Mouse (Mus musculus) small intestine, adult 2 months (tissue): ENCODE measurements around the gene Tgfbrap1.

ENCODE experiments used
- CTCF ChIP-seq: fragments of 200-500 bp; IDR thresholded peaks from 2 replicates; pipeline ENCODE4 v1.5.1; 2012; ENCODE audit warnings: low read depth, mild to moderate bottlenecking, control low read depth, inconsistent platforms, low read length, moderate library complexity, mixed read lengths; ENCODE audit not compliant: insufficient replicate concordance, insufficient read length; ENCODE audit errors: extremely low read depth
- POLR2A ChIP-seq: fragments of 200-500 bp; IDR thresholded peaks from 2 replicates; pipeline ENCODE4 v1.6.1; 2012; ENCODE audit warnings: low read depth, mild to moderate bottlenecking, control low read depth, inconsistent platforms, low read length, moderate library complexity

- TF ChIP-seq CTCF (no peak), POLR2A (no peak)
These were observed 45.4 kb upstream of the Tgfbrap1 start for GRCm38 (mm10) chr1:43143791-43144190.
